Mouse (Mus musculus) hindbrain, embryonic 16.5 days (tissue): ENCODE data around the gene Adcy2. TPM values are rescaled to one million over a fixed set of nuclear protein-coding genes. Genes with fewer than 3 reads are reported as not detected.

ENCODE experiments used
- ATAC-seq: fragments of 200-750 bp; cut with Nextera tagmentation; 2 replicates; pipeline ENCODE4 v1.8.0; 2017; ENCODE audit warnings: moderate TSS enrichment, moderate library complexity
- H3K27ac ChIP-seq: fragments of 300-500 bp; sonication (generic); 2 replicates; pipeline ENCODE4 v1.5.1; 2014; ENCODE audit warnings: low read depth, mild to moderate bottlenecking, control low read depth, low read length, moderate library complexity
- H3K27me3 ChIP-seq: fragments of 300-500 bp; sonication (generic); replicated peaks from 2 replicates; pipeline ENCODE4 v1.6.1; 2014; ENCODE audit warnings: low read length; ENCODE audit not compliant: control insufficient read depth, insufficient read depth
- H3K36me3 ChIP-seq: fragments of 300-500 bp; sonication (generic); 2 replicates; pipeline ENCODE4 v1.6.1; 2014; ENCODE audit warnings: mild to moderate bottlenecking, low read length, moderate library complexity, mixed read lengths; ENCODE audit not compliant: control insufficient read depth, insufficient read depth
- H3K4me1 ChIP-seq: fragments of 300-500 bp; sonication (generic); 2 replicates; pipeline ENCODE4 v1.6.1; 2014; ENCODE audit warnings: low read depth, low read length; ENCODE audit not compliant: control insufficient read depth, insufficient read depth
- H3K4me2 ChIP-seq: fragments of 300-500 bp; sonication (generic); 2 replicates; pipeline ENCODE4 v1.6.1; 2014; ENCODE audit warnings: mild to moderate bottlenecking, low read length, control low read depth, moderate library complexity
- H3K4me3 ChIP-seq: fragments of 300-500 bp; sonication (generic); 2 replicates; pipeline ENCODE4 v1.5.1; 2014; ENCODE audit warnings: mild to moderate bottlenecking, low read length, control low read depth, moderate library complexity
- H3K9ac ChIP-seq: fragments of 300-500 bp; sonication (generic); 2 replicates; pipeline ENCODE4 v1.6.1; 2014; ENCODE audit warnings: low read depth, mild to moderate bottlenecking, control low read depth, low read length, moderate library complexity
- H3K9me3 ChIP-seq: fragments of 300-500 bp; sonication (generic); 2 replicates; pipeline ENCODE4 v1.6.1; 2014; ENCODE audit warnings: mild to moderate bottlenecking, low read length, moderate library complexity; ENCODE audit not compliant: control insufficient read depth
- WGBS: fragments of 180-500 bp; shearing (Covaris S2); extraction: QIAGEN DNeasy Blood & Tissue Kit; methylation state at CpG from one replicate; pipeline ENCODE4 v1.1.7; 2014; 5-methylcytosine and 5-hydroxymethylcytosine counted together
- polyA plus RNA-seq: library from polyadenylated mRNA; unstranded; fragments of >200 nt; fragmentation: Nextera tagmentation; extraction: Ambion mirVana; gene quantifications from 2 replicates; pipeline ENCODE4 v1.2.1, GENCODE M21; 2015

Adcy2 gene
- polyA plus RNA-seq, 1 experiment from 2014 or later = 7.7 TPM

GRCm38 (mm10) chr13:68815704-68816477 is 183.4 kb downstream of the Adcy2 start:
- peak; percentile 54; the same call in 1 of the 2 replicates for ATAC-seq
- WGBS = 76% methylated on average over 4 of the region's 4 CpGs
- no peak overlapping the region for H3K9ac ChIP-seq
- no peaks in the 10 kb centered on the region for H3K4me1 ChIP-seq
- no peak overlapping the region for H3K4me3 ChIP-seq
- H3K27ac ChIP-seq = no peak overlapping the region
- no peaks in the 10 kb centered on the region for H3K9me3 ChIP-seq
- H3K27me3 ChIP-seq = no peaks in the 10 kb centered on the region
- H3K4me2 ChIP-seq = no peak overlapping the region
- H3K36me3 ChIP-seq = no peaks in the 10 kb centered on the region

GRCm38 (mm10) chr13:68811185-68811584 is 188.2 kb downstream of the Adcy2 start:
- Histone ChIP-seq H3K27me3 (no peaks in the 10 kb centered on the region), H3K9me3 (no peaks in the 10 kb centered on the region), H3K36me3 (no peaks in the 10 kb centered on the region), H3K4me3 (no peak overlapping the region), H3K4me2 (no peak overlapping the region), H3K4me1 (no peaks in the 10 kb centered on the region), H3K27ac (no peak overlapping the region), H3K9ac (no peak overlapping the region)
- no peak for ATAC-seq
- WGBS = 90% methylated on average over 3 of the region's 3 CpGs

DNA sequence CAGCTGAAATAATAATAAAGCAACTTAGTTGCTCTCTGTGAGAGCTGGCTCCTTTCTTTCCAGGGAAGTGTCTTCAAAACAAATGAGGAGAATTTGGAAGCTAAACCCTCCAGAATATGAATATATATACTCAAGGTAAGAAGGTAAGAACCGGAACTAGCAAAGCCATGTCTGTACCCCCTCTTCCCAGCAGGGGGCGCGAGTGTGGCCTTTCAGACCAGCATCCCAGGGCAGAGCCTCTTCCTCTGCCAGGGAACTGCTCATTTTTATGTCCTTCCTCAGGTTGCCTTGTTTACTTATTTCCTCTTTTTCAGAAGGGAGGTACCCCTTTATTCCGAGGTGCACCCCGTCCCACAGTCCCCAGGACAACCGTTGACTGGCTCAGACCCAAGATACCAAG is 199.6 kb downstream of the Adcy2 start:
- Histone ChIP-seq H3K27me3 (no peaks in the 10 kb centered on the region), H3K9ac (no peak overlapping the region), H3K4me1 (no peaks in the 10 kb centered on the region), H3K4me2 (no peak overlapping the region), H3K27ac (no peak overlapping the region), H3K36me3 (no peaks in the 10 kb centered on the region), H3K9me3 (no peaks in the 10 kb centered on the region), H3K4me3 (no peak overlapping the region)
- 64% methylated on average over 6 of the region's 6 CpGs for WGBS
- ATAC-seq = no peak

DNA sequence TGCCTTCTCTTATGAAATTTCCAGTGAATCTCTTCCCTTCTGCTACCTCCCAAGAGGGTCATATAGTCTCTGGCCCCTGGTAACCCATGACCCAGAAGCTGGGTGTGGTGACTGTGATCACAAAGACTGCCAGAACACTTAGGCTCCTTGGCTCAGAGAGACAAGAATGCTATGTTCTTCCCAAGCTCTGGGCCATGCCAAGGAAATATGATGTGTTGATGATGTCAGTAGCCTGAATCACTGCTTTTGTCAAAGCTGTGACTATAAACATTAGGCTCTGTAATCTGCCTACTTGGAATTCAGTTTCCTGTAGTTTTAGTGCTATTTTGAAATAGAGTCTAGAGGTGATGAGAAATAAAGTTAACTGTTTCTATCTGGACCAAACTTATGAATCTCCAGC is 206.1 kb downstream of the Adcy2 start:
- no peak for ATAC-seq
- no peak overlapping the region for H3K27ac ChIP-seq
- no peaks in the 10 kb centered on the region for H3K36me3 ChIP-seq

GRCm38 (mm10) chr13:68787286-68788061 is 211.9 kb downstream of the Adcy2 start:
- no peak overlapping the region for H3K4me3 ChIP-seq
- no peak for ATAC-seq
- no peak overlapping the region for H3K4me2 ChIP-seq
- H3K27ac ChIP-seq = no peak overlapping the region
- no peaks in the 10 kb centered on the region for H3K27me3 ChIP-seq
- 84% methylated on average over 8 of the region's 8 CpGs for WGBS
- no peaks in the 10 kb centered on the region for H3K36me3 ChIP-seq
- no peaks in the 10 kb centered on the region for H3K4me1 ChIP-seq
- no peak overlapping the region for H3K9ac ChIP-seq
- H3K9me3 ChIP-seq = no peaks in the 10 kb centered on the region

More for the DNA sequence above, 206.1 kb downstream of the Adcy2 start:
- Histone ChIP-seq H3K4me3 (no peak overlapping the region), H3K9ac (no peak overlapping the region), H3K4me2 (no peak overlapping the region), H3K4me1 (no peaks in the 10 kb centered on the region), H3K27me3 (no peaks in the 10 kb centered on the region), H3K9me3 (no peaks in the 10 kb centered on the region)

GRCm38 (mm10) chr13:68783096-68783495 is 216.2 kb downstream of the Adcy2 start:
- Histone ChIP-seq H3K36me3 (no peaks in the 10 kb centered on the region), H3K4me1 (no peaks in the 10 kb centered on the region), H3K4me2 (no peak overlapping the region), H3K9me3 (no peaks in the 10 kb centered on the region; the same call in 1 of the 2 replicates), H3K4me3 (no peak overlapping the region), H3K9ac (no peak overlapping the region), H3K27me3 (no peaks in the 10 kb centered on the region), H3K27ac (no peak overlapping the region)
- ATAC-seq = no peak
- 77% methylated on average over 1 of the region's 1 CpGs for WGBS

GRCm38 (mm10) chr13:68778011-68778672 is 221.2 kb downstream of the Adcy2 start:
- no peaks in the 10 kb centered on the region for H3K4me1 ChIP-seq
- no peak overlapping the region for H3K4me3 ChIP-seq
- H3K36me3 ChIP-seq = no peaks in the 10 kb centered on the region
- ATAC-seq = no peak
- no peak overlapping the region for H3K9ac ChIP-seq
- no peak overlapping the region for H3K27ac ChIP-seq
- no peaks in the 10 kb centered on the region; the same call in 1 of the 2 replicates for H3K9me3 ChIP-seq
- 93% methylated on average over 6 of the region's 6 CpGs for WGBS
- H3K4me2 ChIP-seq = no peak overlapping the region
- H3K27me3 ChIP-seq = no peaks in the 10 kb centered on the region

DNA sequence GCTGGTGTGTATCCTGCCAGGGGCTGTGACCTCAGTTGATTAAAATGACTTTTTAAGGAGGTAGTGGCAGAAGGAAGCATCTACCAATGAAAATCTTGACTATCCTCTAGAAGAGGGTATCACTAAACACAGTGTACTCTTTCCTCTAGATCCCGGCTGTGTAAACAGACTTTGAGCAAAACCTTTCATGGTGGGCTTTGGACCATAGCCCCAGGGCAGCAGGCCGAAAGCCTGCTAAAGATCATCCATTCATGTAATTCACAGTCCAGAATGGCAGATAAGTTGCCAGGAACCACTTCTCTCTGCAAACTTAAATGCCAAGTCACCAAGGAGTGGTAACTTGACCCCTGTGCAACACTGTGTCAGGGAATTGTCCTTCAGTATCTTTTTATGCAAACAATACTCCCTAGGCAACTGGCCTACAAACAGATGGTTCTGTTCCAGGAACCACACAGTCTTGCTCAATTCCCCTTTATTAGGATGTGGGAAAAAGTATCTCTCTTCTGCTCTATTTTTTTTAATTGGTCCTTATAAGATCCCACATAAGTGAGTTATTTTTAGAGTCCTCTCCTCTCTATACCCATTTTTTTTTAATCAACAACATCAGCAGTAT is 225.6 kb downstream of the Adcy2 start:
- H3K9ac ChIP-seq = no peak overlapping the region
- H3K27ac ChIP-seq = no peak overlapping the region
- no peak overlapping the region for H3K4me3 ChIP-seq
- WGBS = 69% methylated on average over 2 of the region's 2 CpGs
- no peaks in the 10 kb centered on the region for H3K36me3 ChIP-seq
- no peak overlapping the region for H3K4me2 ChIP-seq
- no peaks in the 10 kb centered on the region for H3K4me1 ChIP-seq
- no peak for ATAC-seq
- no peaks in the 10 kb centered on the region for H3K9me3 ChIP-seq
- H3K27me3 ChIP-seq = no peaks in the 10 kb centered on the region

DNA sequence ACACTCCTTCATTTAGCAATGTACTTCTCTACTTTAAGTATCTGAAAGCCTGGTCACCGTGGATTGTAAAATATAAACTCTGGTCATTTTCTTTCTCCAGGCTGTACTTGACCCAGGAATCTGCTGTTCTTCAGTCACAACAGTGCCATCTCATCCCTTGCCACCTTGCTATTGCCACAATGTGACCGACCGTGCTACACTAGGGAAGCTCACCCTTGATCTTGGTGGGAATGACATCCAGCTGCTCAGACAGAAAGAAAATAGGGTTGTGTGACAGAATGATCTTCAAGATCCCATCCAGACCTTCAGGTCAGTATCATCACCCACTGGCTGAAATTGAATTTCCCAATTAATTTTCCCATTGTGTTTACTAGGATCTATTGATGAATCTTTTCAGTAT is 230.8 kb downstream of the Adcy2 start:
- Histone ChIP-seq H3K4me1 (no peaks in the 10 kb centered on the region), H3K27ac (no peak overlapping the region), H3K9ac (no peak overlapping the region), H3K36me3 (no peaks in the 10 kb centered on the region), H3K9me3 (no peaks in the 10 kb centered on the region), H3K4me2 (no peak overlapping the region), H3K27me3 (no peaks in the 10 kb centered on the region), H3K4me3 (no peak overlapping the region)
- no peak for ATAC-seq
- 97% methylated on average over 3 of the region's 3 CpGs for WGBS
